Mouse (Mus musculus): Measurements from ENCODE around the gene Shbg. TPM values are rescaled to one million over a fixed set of nuclear protein-coding genes. Genes with fewer than 3 reads are reported as not detected.

Shbg gene
- polyA plus RNA-seq, 1 experiment, result 16.4 TPM

DNA sequence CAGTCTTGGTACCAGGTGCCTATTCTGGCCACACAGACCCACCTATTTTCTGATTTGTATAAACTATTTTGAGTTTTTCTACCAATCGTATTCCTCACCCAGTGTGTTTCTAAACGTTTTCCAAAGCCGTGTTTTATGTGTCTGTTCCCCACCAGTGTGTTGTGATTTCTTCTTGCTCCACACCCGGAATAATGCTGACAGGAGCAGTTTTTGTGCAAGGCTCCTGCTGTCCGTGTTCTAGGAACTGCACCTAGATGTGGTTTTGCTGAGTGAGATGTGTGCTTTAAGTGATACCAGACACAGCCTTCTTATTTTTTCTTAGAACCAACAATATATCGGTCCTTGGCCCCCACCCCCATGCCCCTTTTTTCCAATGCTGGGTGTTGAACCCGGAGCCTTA is 33.7 kb downstream of the Shbg start:
- no peak overlapping the region for H3K4me3 ChIP-seq (ENCODE audit: control insufficient read depth, low read depth, low read length)
- TF ChIP-seq POLR2A (IDR thresholded peaks at IDR 0.05; ENCODE audit: control insufficient read depth, low read depth, low read length), result no peak
- TF ChIP-seq CTCF (IDR thresholded peaks at IDR 0.05; ENCODE audit: control insufficient read depth, insufficient read depth, insufficient replicate concordance, low read depth, low read length), result no peak
- H3K27me3 ChIP-seq (ENCODE audit: control insufficient read depth, insufficient read depth, low read length), result no peaks in the 10 kb centered on the region
- H3K27ac ChIP-seq (ENCODE audit: control insufficient read depth, insufficient read depth, low read depth, low read length), result no peak overlapping the region
- peaks cover 5% of the 10 kb centered on the region; the same call in 1 of the 2 replicates for H3K36me3 ChIP-seq (ENCODE audit: control insufficient read depth, insufficient read depth, low read length)
- peaks cover 9% of the 10 kb centered on the region for H3K4me1 ChIP-seq (ENCODE audit: control insufficient read depth, insufficient read depth, low read length)

DNA sequence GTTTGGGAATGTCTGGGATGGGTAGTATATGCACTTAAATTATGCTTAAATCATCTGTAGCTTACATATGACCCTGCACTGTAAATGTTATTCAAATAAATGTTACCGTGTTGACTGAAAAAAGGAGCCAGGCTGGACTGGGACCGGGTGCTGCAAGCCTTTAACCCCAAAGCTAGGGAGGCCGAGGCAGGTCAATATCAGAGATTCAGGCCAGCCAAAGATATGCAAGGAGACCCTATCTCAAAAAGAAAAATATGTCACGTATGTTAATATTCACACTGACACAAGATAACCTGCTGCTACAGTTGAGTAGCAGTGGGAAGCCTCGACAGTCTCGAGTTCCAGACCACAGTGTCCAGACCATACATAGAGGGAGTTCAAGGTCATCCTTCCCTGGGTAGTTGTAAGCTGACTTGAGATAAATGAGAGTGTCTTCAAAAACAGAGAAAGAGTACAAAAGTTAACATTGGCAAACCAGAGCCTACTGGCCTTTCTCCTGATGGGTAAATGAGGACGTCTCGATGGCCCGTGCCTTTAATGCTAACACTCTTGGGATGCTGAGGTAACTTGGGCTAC is 35.4 kb downstream of the Shbg start:
- no peaks in the 10 kb centered on the region for H3K27me3 ChIP-seq (ENCODE audit: control insufficient read depth, insufficient read depth, low read length)
- H3K4me1 ChIP-seq (ENCODE audit: control insufficient read depth, insufficient read depth, low read length), result peaks cover 16% of the 10 kb centered on the region
- 0 out of 2 replicates have a peak, but pooled peaks cover 2% of the 10 kb centered on the region for H3K36me3 ChIP-seq (ENCODE audit: control insufficient read depth, insufficient read depth, low read length)
- H3K27ac ChIP-seq (ENCODE audit: control insufficient read depth, insufficient read depth, low read depth, low read length), result no peak overlapping the region
- no peak for TF ChIP-seq POLR2A (IDR thresholded peaks at IDR 0.05; ENCODE audit: control insufficient read depth, low read depth, low read length)
- TF ChIP-seq CTCF (IDR thresholded peaks at IDR 0.05; ENCODE audit: control insufficient read depth, insufficient read depth, insufficient replicate concordance, low read depth, low read length), result no peak
- H3K4me3 ChIP-seq (ENCODE audit: control insufficient read depth, low read depth, low read length), result no peak overlapping the region

DNA sequence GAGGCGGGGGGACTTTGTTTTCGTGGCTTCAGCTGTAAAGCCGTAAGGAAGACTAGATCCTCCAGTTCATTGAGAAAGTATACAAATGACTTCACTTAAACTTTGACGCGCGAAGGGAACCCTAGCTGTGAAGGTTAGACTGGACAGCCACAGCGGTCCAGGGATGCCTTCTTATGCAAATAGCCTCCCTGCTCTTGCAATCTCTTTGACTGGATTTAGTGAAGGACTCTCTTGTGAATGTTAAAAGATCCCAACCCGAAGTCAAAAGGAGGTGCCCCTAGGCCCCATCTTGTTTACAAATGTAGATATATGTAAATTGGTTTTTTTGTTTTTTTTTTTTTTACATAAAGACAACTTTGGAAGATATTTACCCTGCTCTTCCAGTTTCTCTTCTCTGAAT is 35.9 kb downstream of the Shbg start:
- H3K36me3 ChIP-seq (ENCODE audit: control insufficient read depth, insufficient read depth, low read length), result no peaks in the 10 kb centered on the region
- peak overlapping the region; percentile 85 for H3K4me3 ChIP-seq (ENCODE audit: control insufficient read depth, low read depth, low read length)
- H3K4me1 ChIP-seq (ENCODE audit: control insufficient read depth, insufficient read depth, low read length), result peaks cover 16% of the 10 kb centered on the region
- H3K27ac ChIP-seq (ENCODE audit: control insufficient read depth, insufficient read depth, low read depth, low read length), result peak overlapping the region; percentile 89; the same call in 1 of the 2 replicates
- H3K27me3 ChIP-seq (ENCODE audit: control insufficient read depth, insufficient read depth, low read length), result no peaks in the 10 kb centered on the region
- no peak for TF ChIP-seq POLR2A (IDR thresholded peaks at IDR 0.05; ENCODE audit: control insufficient read depth, low read depth, low read length)
- TF ChIP-seq CTCF (IDR thresholded peaks at IDR 0.05; ENCODE audit: control insufficient read depth, insufficient read depth, insufficient replicate concordance, low read depth, low read length), result no peak

DNA sequence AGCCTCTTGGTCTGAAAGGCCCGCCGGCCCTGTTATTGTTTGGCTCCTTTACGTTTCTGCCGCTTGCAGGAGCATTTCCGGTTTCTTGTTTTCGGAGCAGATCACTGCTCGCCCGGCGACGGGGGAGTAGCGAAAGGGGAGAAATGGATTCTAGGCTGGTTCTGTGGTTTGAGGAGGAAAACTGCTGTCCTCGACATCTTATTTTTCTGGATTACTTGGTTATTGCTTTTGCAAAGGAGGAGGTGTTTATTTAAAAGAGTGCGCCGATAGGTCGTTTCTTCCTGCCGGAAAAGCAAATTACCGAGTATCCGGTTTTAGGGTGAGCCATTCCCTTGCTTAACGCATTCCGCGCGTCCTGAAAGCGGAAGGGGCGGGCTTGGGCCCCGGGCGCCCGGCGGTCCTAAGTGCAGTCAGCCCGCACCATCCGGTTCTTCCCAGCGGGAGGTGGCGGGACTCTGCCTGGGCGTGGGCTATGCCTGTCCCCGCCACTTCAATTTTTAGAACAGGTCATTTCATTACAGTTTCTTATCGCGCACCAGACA is 36.5 kb downstream of the Shbg start:
- peaks cover 16% of the 10 kb centered on the region for H3K4me1 ChIP-seq (ENCODE audit: control insufficient read depth, insufficient read depth, low read length)
- peak overlapping the region; percentile 89 for H3K27ac ChIP-seq (ENCODE audit: control insufficient read depth, insufficient read depth, low read depth, low read length)
- no peaks in the 10 kb centered on the region for H3K36me3 ChIP-seq (ENCODE audit: control insufficient read depth, insufficient read depth, low read length)
- H3K4me3 ChIP-seq (ENCODE audit: control insufficient read depth, low read depth, low read length), result peak overlapping the region; percentile 85
- no peaks in the 10 kb centered on the region for H3K27me3 ChIP-seq (ENCODE audit: control insufficient read depth, insufficient read depth, low read length)
- TF ChIP-seq POLR2A (IDR thresholded peaks at IDR 0.05; ENCODE audit: control insufficient read depth, low read depth, low read length) (peak; percentile 17; the same call in 1 of the 2 replicates), CTCF (IDR thresholded peaks at IDR 0.05; ENCODE audit: control insufficient read depth, insufficient read depth, insufficient replicate concordance, low read depth, low read length) (no peak)

DNA sequence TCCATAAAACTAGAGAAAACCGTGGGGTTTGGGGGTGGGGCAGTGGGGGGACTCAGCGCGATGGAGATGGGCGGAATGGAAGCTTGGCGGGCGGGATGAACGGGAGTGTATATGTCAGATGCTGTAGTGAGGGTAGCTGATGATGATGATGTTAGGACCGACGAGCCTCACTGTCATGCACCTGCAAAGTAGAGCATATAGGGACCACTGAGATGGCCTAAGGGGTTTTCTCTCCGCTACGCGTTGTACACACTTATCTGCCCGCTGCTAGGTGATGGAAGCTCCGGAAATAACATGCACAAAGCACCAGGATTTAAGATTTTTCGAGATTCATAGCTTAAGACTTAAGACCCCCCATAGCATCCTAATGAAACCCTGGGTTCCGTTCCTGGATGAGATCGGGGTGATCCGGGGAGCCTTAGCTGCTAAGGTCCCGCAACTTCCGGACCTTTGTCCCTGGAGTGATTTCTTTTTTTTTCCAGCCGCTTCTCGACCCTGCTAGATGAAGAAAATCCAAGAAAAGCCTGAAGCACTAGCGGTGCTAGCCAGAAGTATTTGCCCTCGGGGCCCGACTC is 37.0 kb downstream of the Shbg start:
- no peaks in the 10 kb centered on the region for H3K36me3 ChIP-seq (ENCODE audit: control insufficient read depth, insufficient read depth, low read length)
- peak overlapping the region; percentile 85 for H3K4me3 ChIP-seq (ENCODE audit: control insufficient read depth, low read depth, low read length)
- peaks cover 16% of the 10 kb centered on the region for H3K4me1 ChIP-seq (ENCODE audit: control insufficient read depth, insufficient read depth, low read length)
- peak overlapping the region; percentile 89 for H3K27ac ChIP-seq (ENCODE audit: control insufficient read depth, insufficient read depth, low read depth, low read length)
- TF ChIP-seq POLR2A (IDR thresholded peaks at IDR 0.05; ENCODE audit: control insufficient read depth, low read depth, low read length) (no peak), CTCF (IDR thresholded peaks at IDR 0.05; ENCODE audit: control insufficient read depth, insufficient read depth, insufficient replicate concordance, low read depth, low read length) (no peak)
- H3K27me3 ChIP-seq (ENCODE audit: control insufficient read depth, insufficient read depth, low read length), result no peaks in the 10 kb centered on the region

DNA sequence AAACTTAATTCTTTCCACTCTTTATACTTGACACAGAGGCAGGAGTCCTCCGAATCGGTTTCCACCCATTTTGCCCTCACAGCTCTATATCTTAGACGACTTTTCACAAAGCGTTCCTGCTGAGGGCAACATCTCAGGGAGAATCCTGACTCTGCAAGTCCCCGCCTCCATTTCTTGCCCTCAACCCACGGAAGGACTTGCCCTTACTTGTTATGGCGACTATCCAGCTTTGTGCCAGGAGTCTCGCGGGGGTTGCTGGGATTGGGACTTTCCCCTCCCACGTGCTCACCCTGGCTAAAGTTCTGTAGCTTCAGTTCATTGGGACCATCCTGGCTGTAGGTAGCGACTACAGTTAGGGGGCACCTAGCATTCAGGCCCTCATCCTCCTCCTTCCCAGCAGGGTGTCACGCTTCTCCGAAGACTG is 37.6 kb downstream of the Shbg start, which contains the start of the genes Wrap53 and Trp53:
TSS of gene Wrap53 (minus strand) at position 165 of the 424 bp plus-strand sequence.
TSS of gene Trp53 (plus strand) at position 269 of the 424 bp plus-strand sequence.
- TF ChIP-seq CTCF (IDR thresholded peaks at IDR 0.05; ENCODE audit: control insufficient read depth, insufficient read depth, insufficient replicate concordance, low read depth, low read length) (no peak), POLR2A (IDR thresholded peaks at IDR 0.05; ENCODE audit: control insufficient read depth, low read depth, low read length) (peak; percentile 84; the same call in 1 of the 2 replicates)
- Histone ChIP-seq H3K36me3 (ENCODE audit: control insufficient read depth, insufficient read depth, low read length) (no peaks in the 10 kb centered on the region; the same call in 1 of the 2 replicates), H3K4me1 (ENCODE audit: control insufficient read depth, insufficient read depth, low read length) (peaks cover 16% of the 10 kb centered on the region)

More for the DNA sequence above, 37.6 kb downstream of the Shbg start, which contains the start of the genes Wrap53 and Trp53:
- H3K27me3 ChIP-seq (ENCODE audit: control insufficient read depth, insufficient read depth, low read length), result no peaks in the 10 kb centered on the region
- H3K4me3 ChIP-seq (ENCODE audit: control insufficient read depth, low read depth, low read length), result peak within 1 kb of the TSS; percentile 91
- peak within 1 kb of the TSS; percentile 89 for H3K27ac ChIP-seq (ENCODE audit: control insufficient read depth, insufficient read depth, low read depth, low read length)
